Mouse (Mus musculus) testis, postnatal 14 days (tissue): ENCODE data around the gene Fgf5.

ENCODE experiments used
- DNase-seq: peaks from one replicate; pipeline ENCODE4 v3.0.0; 2021; ENCODE audit warnings: low spot score

Fgf5 gene

DNA sequence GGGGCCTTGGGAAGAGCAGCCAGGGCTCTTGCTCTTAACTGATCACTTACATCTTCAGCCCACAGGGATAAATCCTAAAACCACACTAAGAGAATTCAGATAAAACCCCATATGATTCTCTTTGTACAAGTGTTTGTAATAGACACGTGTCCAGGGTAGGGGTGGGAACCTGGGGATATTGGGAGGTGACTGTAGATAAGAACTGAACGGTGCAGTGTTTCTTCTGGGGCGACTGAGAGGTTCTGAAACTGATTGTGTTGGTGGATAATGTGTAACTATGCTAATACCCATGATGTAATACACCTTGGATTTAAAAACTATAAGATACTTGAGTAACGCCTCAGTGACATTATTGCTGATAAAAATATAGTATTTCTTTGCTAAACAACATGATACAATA is 51.7 kb downstream of the Fgf5 start:
- DNase-seq, result no peak

DNA sequence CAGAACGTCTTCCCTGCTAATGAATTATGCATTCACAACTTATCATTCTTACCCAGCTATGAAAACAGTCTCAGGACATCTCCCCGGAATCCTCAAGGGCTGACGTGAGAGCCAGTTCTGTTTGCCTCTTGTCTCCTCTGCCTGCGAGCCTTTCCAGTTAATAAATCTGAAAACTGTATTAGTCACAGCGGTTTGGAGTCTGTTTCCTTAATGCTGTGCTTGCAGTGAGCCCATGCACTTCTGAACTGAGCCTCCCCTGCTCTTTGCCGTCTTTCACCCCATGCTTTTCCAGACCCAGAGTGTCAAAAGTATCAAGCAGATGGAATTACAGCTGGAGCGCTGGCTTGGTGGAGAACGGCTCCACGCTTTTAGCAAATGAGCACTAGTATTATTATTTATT is 52.5 kb downstream of the Fgf5 start:
- no peak for DNase-seq

DNA sequence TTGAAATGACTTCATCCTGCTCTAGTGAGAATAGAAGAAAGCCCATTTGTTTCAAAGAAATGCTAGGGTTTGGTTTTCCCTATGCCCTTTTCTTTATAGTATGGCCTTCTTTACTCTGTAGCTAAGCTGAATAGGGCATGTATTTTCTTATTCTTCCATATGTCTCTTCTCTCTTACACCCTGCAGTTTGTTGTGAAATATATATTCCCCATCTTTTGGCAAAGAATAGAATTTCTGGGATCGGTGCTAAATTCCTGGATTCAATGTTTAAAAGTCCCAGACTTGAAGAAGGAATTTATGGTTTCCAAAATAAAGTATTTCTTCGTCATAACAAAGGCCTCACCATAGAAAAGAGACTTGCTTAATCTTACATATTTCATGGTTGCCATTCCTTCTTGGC is 72.6 kb downstream of the Fgf5 start:
- DNase-seq, result no peak
